Mouse (Mus musculus) CH12.LX (cell line): ENCODE data around the gene Col27a1. TPM values are rescaled to one million over a fixed set of nuclear protein-coding genes. Genes with fewer than 3 reads are reported as not detected.

Experiments used
- DNase-seq: peaks from one replicate; pipeline ENCODE4 v3.0.0-alpha.2; 2013; ENCODE audit errors: extremely low read depth
- H3K27ac ChIP-seq: 2 replicates; pipeline ENCODE4 v1.5.1; 2012; ENCODE audit warnings: low read depth, mild to moderate bottlenecking, control low read depth, moderate library complexity; ENCODE audit not compliant: insufficient read depth
- H3K27me3 ChIP-seq: replicated peaks from 2 replicates; pipeline ENCODE3; 2012; ENCODE audit warnings: inconsistent platforms
- H3K36me3 ChIP-seq, 2 experiments: replicated peaks in 1 of 2; 2 replicates each; pipeline versions ENCODE3 to v1.6.1; 2012; ENCODE audit warnings: inconsistent platforms in 1 of 2, low read length in 1 of 2, mild to moderate bottlenecking in 1 of 2, mixed read lengths in 1 of 2, moderate library complexity in 1 of 2; ENCODE audit not compliant: control insufficient read depth in 1 of 2, insufficient read depth in 1 of 2
- H3K4me1 ChIP-seq, 2 experiments: 2 replicates each; pipeline ENCODE4 v1.6.1; 2012; ENCODE audit warnings: inconsistent platforms in 1 of 2, moderate library complexity in 1 of 2; ENCODE audit not compliant: insufficient read depth in 2 of 2, control insufficient read depth in 1 of 2
- H3K4me2 ChIP-seq: 2 replicates; pipeline ENCODE4 v1.6.1; 2012; ENCODE audit warnings: low read depth, mild to moderate bottlenecking, control low read depth; ENCODE audit not compliant: poor library complexity, insufficient read depth, severe bottlenecking
- H3K4me3 ChIP-seq, 3 experiments: fragments of 150-350 bp in 1 of 3; sonication (generic) in 1 of 3; replicated peaks in 1 of 3; 2 replicates each; pipeline versions ENCODE3 to v1.5.1; 2011 to 2012; ENCODE audit warnings: low read depth in 2 of 3, low read length in 2 of 3, mild to moderate bottlenecking in 2 of 3, moderate library complexity in 2 of 3, control low read depth in 1 of 3, improper control_type of control experiment in 1 of 3, inconsistent platforms in 1 of 3, mixed read lengths in 1 of 3; ENCODE audit not compliant: poor library complexity in 1 of 3
- H3K79me2 ChIP-seq: replicated peaks from 2 replicates; pipeline ENCODE4 v1.6.1; 2012; ENCODE audit warnings: mild to moderate bottlenecking, moderate library complexity; ENCODE audit not compliant: control insufficient read depth, poor library complexity, insufficient read depth, severe bottlenecking; ENCODE audit errors: extremely low read depth
- H3K9ac ChIP-seq: 2 replicates; pipeline ENCODE4 v1.6.1; 2012; ENCODE audit warnings: low read depth, mild to moderate bottlenecking, control low read depth, moderate library complexity; ENCODE audit not compliant: insufficient read depth
- H3K9me3 ChIP-seq: replicated peaks from 2 replicates; pipeline ENCODE3; 2012; ENCODE audit warnings: low read length, inconsistent platforms, mixed read lengths
- CHD1 ChIP-seq: IDR thresholded peaks from 2 replicates; pipeline ENCODE4 v1.6.1; 2012; ENCODE audit warnings: low read depth, low read length, improper control_type of control experiment, inconsistent platforms
- E2F4 ChIP-seq: IDR thresholded peaks from 2 replicates; pipeline ENCODE4 v1.6.1; 2011; ENCODE audit warnings: low read depth, low read length, improper control_type of control experiment; ENCODE audit not compliant: insufficient replicate concordance
- EP300 ChIP-seq: IDR thresholded peaks from 2 replicates; pipeline ENCODE4 v1.6.1; 2011; ENCODE audit warnings: low read length, improper control_type of control experiment
- ETS1 ChIP-seq: conservative IDR thresholded peaks from 2 replicates; pipeline ENCODE4 v1.6.1; 2012; ENCODE audit warnings: low read depth, mild to moderate bottlenecking, inconsistent platforms, low read length, improper control_type of control experiment, moderate library complexity
- GABPA ChIP-seq: IDR thresholded peaks from 2 replicates; pipeline ENCODE4 v1.6.1; 2012; ENCODE audit warnings: low read depth, low read length, improper control_type of control experiment, inconsistent platforms; ENCODE audit not compliant: insufficient replicate concordance
- HCFC1 ChIP-seq: IDR thresholded peaks from 2 replicates; pipeline ENCODE4 v1.6.1; 2012; ENCODE audit warnings: low read depth, mild to moderate bottlenecking, inconsistent platforms, low read length, improper control_type of control experiment
- IRF4 ChIP-seq: IDR thresholded peaks from 2 replicates; pipeline ENCODE4 v1.6.1; 2014; ENCODE audit warnings: low read depth, mild to moderate bottlenecking, inconsistent platforms, low read length, improper control_type of control experiment
- JUN ChIP-seq: IDR thresholded peaks from 2 replicates; pipeline ENCODE4 v1.6.1; 2011; ENCODE audit warnings: low read depth, mild to moderate bottlenecking, low read length, improper control_type of control experiment, moderate library complexity; ENCODE audit not compliant: insufficient read depth
- MAFK ChIP-seq: IDR thresholded peaks from 2 replicates; pipeline ENCODE4 v1.6.1; 2011; ENCODE audit warnings: low read length, improper control_type of control experiment; ENCODE audit not compliant: insufficient replicate concordance
- MAZ ChIP-seq: IDR thresholded peaks from 2 replicates; pipeline ENCODE4 v1.6.1; 2012; ENCODE audit warnings: low read depth, mild to moderate bottlenecking, inconsistent platforms, low read length, improper control_type of control experiment, moderate library complexity
- MXI1 ChIP-seq: IDR thresholded peaks from 2 replicates; pipeline ENCODE4 v1.6.1; 2011; ENCODE audit warnings: mild to moderate bottlenecking, low read depth, low read length, improper control_type of control experiment
- MYC ChIP-seq: IDR thresholded peaks from 2 replicates; pipeline ENCODE4 v1.6.1; 2011; ENCODE audit warnings: low read depth, mild to moderate bottlenecking, improper control_type of control experiment, low read length
- NELFE ChIP-seq: IDR thresholded peaks from 2 replicates; pipeline ENCODE4 v1.6.1; 2011; ENCODE audit warnings: low read depth, low read length, improper control_type of control experiment
- POLR2A ChIP-seq: IDR thresholded peaks from 2 replicates; pipeline ENCODE4 v1.6.1; 2011; ENCODE audit warnings: low read depth, mild to moderate bottlenecking, improper control_type of control experiment, low read length
- POLR2AphosphoS2 ChIP-seq: IDR thresholded peaks from 2 replicates; pipeline ENCODE4 v1.6.1; 2011; ENCODE audit warnings: low read depth, low read length, improper control_type of control experiment
- TBP ChIP-seq: conservative IDR thresholded peaks from 2 replicates; pipeline ENCODE4 v1.6.1; 2011; ENCODE audit warnings: low read depth, low read length, improper control_type of control experiment
- TCF12 ChIP-seq: IDR thresholded peaks from 2 replicates; pipeline ENCODE4 v1.6.1; 2014; ENCODE audit warnings: low read depth, mild to moderate bottlenecking, inconsistent platforms, low read length, improper control_type of control experiment
- UBTF ChIP-seq: IDR thresholded peaks from 2 replicates; pipeline ENCODE4 v1.6.1; 2012; ENCODE audit warnings: low read depth, mild to moderate bottlenecking, inconsistent platforms, low read length, improper control_type of control experiment, moderate library complexity
- ZNF384 ChIP-seq: IDR thresholded peaks from 2 replicates; pipeline ENCODE4 v1.6.1; 2012; ENCODE audit warnings: low read depth, low read length, improper control_type of control experiment, inconsistent platforms
- dilution Hi-C: fragments of 300-500 bp; cut with MboI; formaldehyde crosslinking; loops from 2 replicates; pipeline ENCODE4 v1.14.3; 2020; ENCODE audit warnings: low sequenced_read_pairs; ENCODE audit not compliant: extremely low pct_unique_long_range_greater_than_20kb, extremely low pct_ligation_motif_present
- in situ Hi-C: fragments of 300-500 bp; cut with MboI; formaldehyde crosslinking; loops from 3 replicates; pipeline ENCODE4 v1.14.3; 2019; ENCODE audit warnings: low sequenced_read_pairs, low pct_ligation_motif_present, low pct_unique_long_range_greater_than_20kb, mixed read lengths
- polyA plus RNA-seq: library from polyadenylated mRNA; unstranded; fragments of >175 nt; gene quantifications from 2 replicates; pipeline ENCODE4 v1.2.1, GENCODE M21; 2012; ENCODE audit warnings: low read depth; ENCODE audit not compliant: insufficient read length
- total RNA-seq, 2 experiments: library from RNA; depleted of rRNA; stranded (reverse); fragments of 300-350 nt in 1 of 2; fragments of >200 nt in 1 of 2; gene quantifications; 2 replicates each; pipeline ENCODE4 v1.2.3; 2012 to 2014

The Col27a1 gene
- total and polyA plus RNA-seq, 3 experiments: 0.04 to 0.05 TPM; not detected in 1

DNA sequence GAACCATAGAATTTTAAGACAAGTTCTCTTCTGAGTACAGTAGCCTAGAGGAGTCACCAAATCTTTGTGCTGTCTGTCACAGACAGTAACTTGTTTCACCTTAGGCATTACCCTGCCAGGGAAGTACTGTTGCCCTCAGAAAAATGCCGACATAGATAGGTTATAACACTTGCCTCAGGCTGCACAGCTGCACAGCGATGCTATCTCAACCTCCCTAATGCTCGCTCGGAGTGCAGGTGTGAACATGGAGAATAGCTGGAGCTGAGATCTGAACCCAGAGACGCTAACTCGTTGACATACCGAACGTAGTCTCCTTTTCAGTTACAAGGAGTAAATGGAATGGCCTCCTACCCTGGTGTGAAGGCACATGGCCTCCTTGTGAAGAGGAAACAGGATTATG, 84.4 kb downstream of the Col27a1 start:
- H3K9ac ChIP-seq: no peak overlapping the region
- TF ChIP-seq MYC (no peak), JUN (no peak), CHD1 (no peak), MXI1 (no peak), POLR2AphosphoS2 (no peak), GABPA (no peak), IRF4 (no peak), MAZ (no peak), HCFC1 (no peak)

DNA sequence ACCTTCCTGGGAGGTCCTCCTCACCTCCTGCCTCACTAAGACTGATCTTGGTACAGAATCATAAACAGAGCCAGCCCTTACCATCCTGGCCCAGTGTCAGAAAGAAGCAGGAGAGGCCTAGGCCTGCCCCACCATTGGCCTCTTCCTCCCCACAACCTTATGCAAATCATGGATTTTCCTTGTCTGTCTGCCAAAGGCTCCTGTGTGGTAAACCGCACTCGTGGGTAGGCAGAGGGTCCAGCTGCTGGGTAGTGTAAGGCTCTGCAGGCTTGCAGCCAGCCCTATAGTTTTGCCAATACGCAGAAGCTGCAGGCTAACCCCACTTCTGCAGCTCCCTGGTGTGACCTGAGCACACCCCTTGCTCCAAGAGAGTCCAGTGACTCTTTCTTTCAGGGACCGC, 88.8 kb downstream of the Col27a1 start:
- Histone ChIP-seq H3K9ac (no peak overlapping the region), H3K4me1 (0 out of 4 replicates have a peak, but pooled peaks cover 0 to 4% of the 10 kb centered on the region in 2 experiments), H3K9me3 (no peaks in the 10 kb centered on the region), H3K79me2 (no peaks in the 10 kb centered on the region), H3K27me3 (peaks cover 96% of the 10 kb centered on the region), H3K27ac (no peak overlapping the region), H3K36me3 (no peaks in the 10 kb centered on the region), H3K4me2 (no peak overlapping the region), H3K4me3 (no peak overlapping the region)
- DNase-seq: no peak
- TF ChIP-seq ZNF384 (no peak), TCF12 (no peak), UBTF (no peak), E2F4 (no peak), MAFK (no peak), ETS1 (no peak), POLR2A (no peak), EP300 (no peak), TBP (no peak), NELFE (no peak), MYC (no peak)
- dilution Hi-C loops: no loop called here
- in situ Hi-C loops: no loop called here

More for the DNA sequence above, 84.4 kb downstream of the Col27a1 start:
- H3K27me3 ChIP-seq: peaks cover 95% of the 10 kb centered on the region
- H3K27ac ChIP-seq: no peak overlapping the region
- 0 out of 4 replicates have a peak, but pooled peaks cover 0 to 4% of the 10 kb centered on the region in 2 experiments for H3K4me1 ChIP-seq
- H3K4me3 ChIP-seq: no peak overlapping the region
- no peak for DNase-seq
- H3K36me3 ChIP-seq: no peaks in the 10 kb centered on the region
- no peak overlapping the region for H3K4me2 ChIP-seq
- dilution Hi-C loops: no loop called here
- no peaks in the 10 kb centered on the region for H3K79me2 ChIP-seq
- in situ Hi-C loops: no loop called here
- H3K9me3 ChIP-seq: no peaks in the 10 kb centered on the region
